Mouse (Mus musculus) 3T3-L1 (cell line): ENCODE results near the gene Cpne5.

Source experiments
- DNase-seq: peaks from one replicate; pipeline ENCODE4 v3.0.0-alpha.2; 2015; ENCODE audit warnings: low read depth, low spot score

Gene Cpne5

DNA sequence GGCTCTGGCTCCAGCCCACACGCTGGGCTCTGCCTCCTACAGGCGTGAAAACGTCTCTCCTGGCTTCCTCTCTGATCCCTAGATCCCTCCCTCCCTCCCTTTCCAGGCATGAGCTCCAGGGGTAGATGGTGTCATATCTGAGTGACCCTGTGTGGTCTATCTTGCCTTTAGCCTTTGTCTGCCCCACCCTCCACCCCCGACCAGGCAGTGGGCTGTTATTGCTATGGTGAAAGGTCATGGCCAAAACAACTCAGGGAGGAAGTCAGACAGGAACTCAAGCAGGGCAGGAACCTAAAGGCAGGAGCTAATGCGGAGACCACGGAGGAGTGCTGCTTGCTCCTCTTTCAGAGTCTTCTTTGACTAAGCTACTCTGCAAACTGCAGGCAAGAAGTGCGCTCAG is 26.1 kb downstream of the Cpne5 start:
- DNase-seq = no peak

- DNase-seq = no peak
These were observed 27.9 kb downstream of the Cpne5 start for GRCm38 (mm10) chr17:29210037-29210436.

- DNase-seq = no peak
These were observed 31.9 kb downstream of the Cpne5 start for GRCm38 (mm10) chr17:29206052-29206451.

DNA sequence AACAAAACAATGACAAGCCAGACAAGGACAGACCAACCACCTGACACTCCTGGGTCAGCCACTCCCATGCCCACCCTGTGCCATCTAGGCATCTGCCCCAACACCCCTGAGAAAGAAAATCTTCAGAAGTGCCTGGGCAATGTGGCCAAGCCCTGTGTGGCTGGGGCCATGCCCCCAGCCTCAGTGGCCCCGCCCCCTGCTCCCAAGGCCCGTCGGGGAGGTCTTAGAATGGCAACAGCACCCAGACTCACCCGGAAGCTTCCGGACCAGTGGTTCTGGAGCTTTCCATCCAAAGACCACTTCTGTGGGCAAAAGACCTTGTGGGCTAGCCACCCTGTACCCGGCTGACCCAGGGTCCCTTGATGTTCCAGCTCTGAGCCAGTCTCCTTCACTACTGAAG is 35.4 kb downstream of the Cpne5 start:
- DNase-seq = no peak

GRCm38 (mm10) chr17:29199821-29200220 is 38.1 kb downstream of the Cpne5 start:
- DNase-seq = no peak

GRCm38 (mm10) chr17:29199151-29199800 is 38.7 kb downstream of the Cpne5 start:
- DNase-seq = no peak

DNA sequence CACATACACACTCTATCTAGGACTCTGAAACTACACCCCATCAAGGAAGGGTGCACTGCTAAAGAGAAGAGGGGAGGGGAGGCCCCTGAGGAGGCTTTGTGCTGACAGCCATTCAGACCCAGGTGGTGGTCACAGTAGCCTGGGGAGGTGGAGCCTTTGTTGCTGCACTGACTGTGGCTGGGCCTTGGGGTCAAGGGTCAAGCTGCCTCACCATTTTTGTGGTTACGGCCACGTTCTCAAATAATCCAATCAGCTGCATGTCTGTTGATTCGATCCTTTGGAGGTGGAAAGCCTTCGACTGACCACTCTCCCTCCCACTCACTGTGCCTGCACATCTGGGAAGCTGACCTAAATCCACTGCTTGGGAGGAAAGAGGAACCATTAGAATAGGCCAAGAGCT is 42.4 kb downstream of the Cpne5 start:
- peak; percentile 56 for DNase-seq

GRCm38 (mm10) chr17:29188989-29189388 is 49.0 kb downstream of the Cpne5 start:
- no peak for DNase-seq

DNA sequence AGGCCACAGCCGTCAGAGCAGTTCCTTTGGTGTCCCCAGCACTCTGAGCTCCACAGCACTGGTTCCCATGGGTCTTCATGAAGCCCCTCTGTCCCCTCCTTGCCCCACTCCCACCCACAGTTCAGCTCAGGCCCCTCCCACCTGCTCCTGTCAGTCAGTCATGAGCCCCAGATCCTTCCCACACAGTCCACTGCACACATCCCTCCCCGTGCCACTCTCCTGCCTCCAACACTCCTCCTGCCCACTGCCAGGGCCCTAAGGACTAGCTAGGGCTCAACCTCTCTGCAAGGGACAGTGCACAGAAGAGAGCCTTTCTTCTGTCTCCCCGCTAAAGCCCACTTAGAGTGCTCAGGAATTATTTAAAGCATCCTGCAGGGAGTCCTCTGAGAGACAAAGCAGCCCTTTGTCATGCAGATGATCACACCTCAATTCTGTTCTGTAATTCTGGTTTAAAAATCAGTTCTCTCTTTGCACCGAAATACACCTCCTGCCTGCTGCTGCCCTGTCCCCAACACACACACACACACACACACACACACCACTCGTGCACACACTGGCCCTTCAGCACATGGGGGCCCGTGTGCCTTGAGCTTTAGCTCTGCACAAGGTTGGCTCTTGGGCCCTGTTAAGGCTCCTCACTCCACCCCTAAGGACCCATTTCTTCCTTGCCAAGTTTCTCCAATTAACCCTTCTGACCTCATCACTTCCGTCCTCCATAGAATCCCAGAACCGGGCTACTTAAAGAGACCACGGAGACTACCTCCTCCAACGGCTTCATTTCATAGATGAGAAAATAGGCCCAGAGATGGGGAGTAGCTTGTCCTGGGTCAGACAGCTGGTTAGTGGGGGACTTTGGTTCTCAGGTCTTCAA is 50.7 kb downstream of the Cpne5 start:
- no peak for DNase-seq

- DNase-seq = no peak
These were observed 52.5 kb downstream of the Cpne5 start for GRCm38 (mm10) chr17:29185376-29186046.

DNA sequence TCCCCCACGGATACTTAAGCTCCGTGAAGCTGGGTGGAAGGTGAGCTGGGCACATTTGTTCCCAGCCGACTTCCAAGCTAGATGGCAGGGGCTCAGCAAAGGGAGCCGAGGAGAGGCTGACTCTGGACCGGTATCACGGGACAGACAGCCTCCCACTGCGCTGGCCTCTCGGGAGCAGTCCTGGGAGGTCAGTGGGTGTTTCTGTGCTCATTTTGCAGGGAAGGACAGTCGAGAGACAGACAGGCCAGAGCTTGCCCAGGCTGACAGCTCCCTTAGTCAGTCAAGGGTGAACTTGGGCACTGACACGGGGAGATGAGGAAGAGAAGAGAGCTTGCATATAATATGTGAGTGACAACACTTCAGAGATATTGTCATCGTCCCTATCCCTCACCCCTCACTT is 54.8 kb downstream of the Cpne5 start:
- no peak for DNase-seq

GRCm38 (mm10) chr17:29181751-29182150 is 56.2 kb downstream of the Cpne5 start:
- DNase-seq = no peak

DNA sequence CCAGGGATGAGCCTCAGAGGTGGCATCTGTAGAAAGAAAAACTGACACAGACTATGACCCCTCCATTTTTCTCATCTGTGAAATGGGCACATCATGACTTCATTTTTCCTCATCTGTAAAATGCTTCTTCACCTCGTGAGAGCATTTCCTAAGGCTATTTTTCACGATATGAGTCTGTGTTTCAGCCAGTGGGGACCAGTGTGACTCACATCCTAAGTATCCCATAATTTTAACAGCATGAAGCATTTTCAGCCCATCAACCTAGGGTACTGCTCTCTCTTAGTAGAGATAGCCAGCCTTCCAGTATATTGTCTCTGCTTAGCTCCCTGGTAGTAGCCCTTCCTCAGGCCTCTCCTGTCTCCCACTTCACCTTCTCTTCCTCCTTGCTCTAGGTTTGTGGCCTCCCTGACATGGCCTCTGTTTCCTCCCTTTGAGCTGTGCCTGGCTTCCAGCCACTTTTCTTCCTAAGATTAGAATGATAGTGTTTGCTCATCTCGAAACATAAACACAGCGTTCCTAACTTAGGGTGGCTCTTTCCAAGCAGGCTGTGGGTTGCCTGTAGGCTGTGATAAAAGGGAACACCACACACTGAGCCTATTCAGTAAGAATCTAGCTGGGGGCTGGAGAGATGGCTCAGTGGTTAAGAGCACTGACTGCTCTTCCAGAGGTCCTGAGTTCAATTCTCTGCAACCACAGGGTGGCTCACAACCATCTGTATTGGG is 57.4 kb downstream of the Cpne5 start:
- peak; percentile 87 for DNase-seq

DNA sequence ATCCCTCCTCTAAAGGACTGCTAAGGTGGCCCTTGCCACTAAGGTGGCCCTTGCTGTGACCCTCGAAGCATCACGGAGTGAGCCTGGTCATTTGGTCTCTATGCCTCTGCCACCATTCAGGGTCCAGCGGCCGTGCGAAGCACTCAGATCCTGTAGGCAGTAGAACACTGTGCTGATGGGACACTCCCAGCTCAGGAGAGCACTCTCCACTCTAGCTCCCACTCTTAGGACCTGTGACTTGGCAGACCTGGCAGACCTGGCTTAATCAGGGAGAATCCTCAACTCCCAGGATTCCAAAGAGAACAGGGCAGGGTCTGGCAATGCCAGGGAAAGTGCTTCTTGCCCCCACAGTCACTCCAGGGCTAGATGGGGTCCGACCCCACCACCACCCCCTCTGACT is 58.0 kb downstream of the Cpne5 start:
- DNase-seq = no peak

DNA sequence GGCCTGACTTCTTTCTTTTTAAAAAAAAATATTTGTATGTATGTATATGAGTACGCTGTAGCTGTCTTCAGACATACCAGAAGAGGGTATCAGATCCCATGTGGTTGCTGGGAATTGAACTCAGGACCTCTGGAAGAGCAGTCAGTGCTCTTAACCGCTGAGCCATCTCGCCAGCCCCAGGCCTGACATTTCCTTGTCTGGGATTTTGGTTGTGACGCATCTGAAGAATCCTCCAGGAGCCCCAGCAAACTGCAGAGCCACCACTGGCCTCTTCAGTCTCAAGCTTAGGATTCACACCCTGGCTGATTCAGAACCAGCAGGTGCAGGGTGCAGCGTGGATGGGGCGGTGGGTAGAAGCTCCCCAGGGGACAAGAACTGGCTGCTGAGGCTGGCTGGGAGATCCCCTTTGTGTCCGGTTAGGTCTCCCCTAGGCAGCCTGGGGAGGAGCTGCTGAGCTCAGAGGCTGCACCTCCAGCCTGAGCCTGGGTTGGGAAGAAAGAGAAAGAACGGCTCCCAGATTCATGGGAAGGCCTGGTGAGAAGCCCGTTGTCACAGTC is 59.4 kb downstream of the Cpne5 start:
- no peak for DNase-seq

GRCm38 (mm10) chr17:29176391-29177267 is 61.3 kb downstream of the Cpne5 start:
- peak; percentile 72 for DNase-seq

DNA sequence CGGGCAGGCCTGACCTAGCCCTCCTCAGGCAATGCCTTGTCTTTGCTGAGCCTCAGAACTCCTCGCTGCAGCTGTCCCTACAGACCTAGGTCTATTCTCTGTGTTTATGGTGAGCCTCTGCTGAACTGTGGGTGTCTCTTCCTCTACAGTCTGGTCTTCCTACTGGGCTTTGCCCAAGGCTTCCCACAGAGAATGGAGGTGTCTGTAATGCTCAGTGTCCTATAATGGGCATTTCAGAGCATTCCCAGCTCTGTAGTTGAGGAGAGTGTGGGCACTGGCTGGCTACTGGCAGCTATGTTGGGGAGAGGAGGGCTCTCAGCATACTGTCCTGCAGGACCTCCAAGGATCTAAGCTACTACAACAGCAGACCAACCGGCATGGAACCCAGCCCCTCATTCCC is 62.3 kb downstream of the Cpne5 start:
- DNase-seq = no peak

DNA sequence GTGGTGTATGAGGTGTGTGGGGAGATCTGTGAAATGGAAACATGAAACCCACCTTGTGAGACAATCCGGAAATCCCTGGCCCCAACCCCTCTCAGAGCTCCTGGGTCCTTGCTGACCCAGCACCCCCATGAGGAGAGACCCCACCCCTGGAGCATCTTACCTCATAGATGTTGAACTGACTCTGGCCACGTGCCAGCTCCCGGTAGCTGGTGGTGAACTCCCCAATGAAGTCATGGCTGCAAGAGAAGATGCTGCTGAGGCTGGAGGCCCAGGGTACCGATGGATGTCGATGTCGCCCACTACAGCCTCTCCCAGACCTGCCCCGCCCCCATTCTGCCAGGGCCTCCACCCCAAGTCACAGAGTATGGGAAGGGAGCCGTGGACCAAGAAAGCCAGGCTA is 64.8 kb downstream of the Cpne5 start:
- DNase-seq = no peak

DNA sequence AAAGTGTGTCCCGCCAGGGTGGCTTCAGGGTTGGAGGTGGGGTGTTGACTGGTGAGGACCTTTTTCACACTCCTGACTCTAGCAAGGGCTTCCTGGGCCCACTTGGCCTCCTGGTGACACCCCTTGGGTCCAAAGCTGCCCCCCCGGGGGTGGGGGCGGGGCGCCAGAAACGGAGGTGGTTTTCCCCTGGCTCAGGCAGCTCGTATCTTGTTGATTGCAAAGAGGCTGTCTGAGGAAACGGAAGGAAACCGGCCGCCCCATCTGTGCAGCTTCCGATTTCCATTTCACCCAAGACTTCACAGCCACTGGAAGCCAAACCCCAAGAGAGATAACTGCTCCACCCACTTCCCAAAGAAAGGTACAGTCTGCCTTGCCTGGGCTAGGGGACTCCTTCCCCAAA is 65.9 kb downstream of the Cpne5 start:
- DNase-seq = no peak

DNA sequence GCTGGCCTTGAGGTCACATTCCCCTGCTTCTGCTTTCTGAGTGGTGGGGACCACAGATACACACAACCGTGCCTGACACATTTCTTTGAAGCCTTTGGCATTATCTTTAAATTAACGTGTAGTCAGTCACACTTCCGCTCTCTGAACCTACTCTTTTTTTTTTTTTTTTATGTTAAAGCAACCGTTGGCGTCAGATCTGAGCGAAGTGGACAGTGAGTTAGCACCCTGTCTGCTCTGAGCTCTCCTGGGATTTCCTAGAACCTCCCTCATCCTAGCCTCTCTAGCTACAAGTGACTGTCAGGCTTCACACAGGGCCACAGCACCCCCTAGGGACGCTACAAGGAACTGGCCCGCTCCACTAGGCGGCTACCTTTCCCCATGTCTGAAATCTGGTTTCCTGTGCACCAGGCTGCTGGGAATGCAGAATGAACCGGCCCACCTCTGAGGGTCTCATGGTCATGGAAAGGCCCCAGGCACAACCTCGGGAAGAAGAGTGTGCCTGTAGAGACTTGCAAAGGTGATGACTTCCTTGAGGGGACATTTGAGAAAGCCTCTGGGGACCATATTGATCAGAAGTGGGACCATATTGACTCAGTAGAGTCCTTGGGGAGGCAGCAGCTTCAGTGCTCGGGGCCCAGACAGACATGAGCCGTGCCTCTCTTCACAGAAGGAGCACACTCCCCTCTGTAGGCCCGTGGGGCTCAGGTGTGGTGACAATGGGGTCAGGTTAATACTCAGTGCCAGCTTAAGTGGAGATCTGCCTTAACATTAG is 66.8 kb downstream of the Cpne5 start:
- peak; percentile 93 for DNase-seq
